Comparison of ENCODE assay signal across 26 mouse cellular contexts in the genomic region with DNA sequence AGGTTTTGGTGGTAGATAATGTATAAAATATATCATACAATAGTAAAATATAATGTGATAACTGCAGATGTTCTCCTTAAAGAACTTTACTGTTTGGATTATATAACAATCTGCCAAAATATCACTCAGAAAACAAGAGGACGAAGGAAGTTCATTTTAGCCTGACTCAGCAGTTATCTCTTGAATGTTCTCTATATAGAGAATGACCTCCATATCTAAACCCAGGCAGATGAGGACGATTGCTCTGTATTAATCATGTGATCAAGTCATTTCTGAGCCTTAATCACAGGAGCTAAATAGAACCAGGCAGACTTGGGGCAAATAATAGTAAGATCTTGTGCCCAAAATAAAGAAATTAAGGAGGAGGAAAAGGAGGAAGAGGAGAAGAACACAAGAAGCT. TPM values are rescaled to one million over a fixed set of nuclear protein-coding genes. Genes with fewer than 3 reads are reported as not detected.
A peak's percentile ranks its signal among the peaks of the same experiment; 100 is the strongest.
DNase-seq lines count a peak whose midpoint lies in the region; ATAC-seq and TF ChIP-seq lines count a peak whose summit lies in the region.
"Had no signal": no experiment of that assay in that cellular context is flagged by ENCODE, and none has a peak within 500 bp of the region (broad histone marks: within the 10 kb centered on the region; RNA-seq: fewer than 3 reads in every experiment).

No protein-coding gene starts in this region.

- H3K27ac ChIP-seq in heart, embryonic 15.5 days: peak overlapping the region; percentile 10
- H3K27ac ChIP-seq in heart, adult 2 months: no peak overlapping the region
- H3K27ac ChIP-seq in CH12.LX (ENCODE audit: insufficient read depth, low read depth): no peak overlapping the region
- peak overlapping the region; percentile 49 for H3K27ac ChIP-seq in bone marrow macrophage, adult 2 months (ENCODE audit: insufficient read depth, low read depth, low read length)
- H3K27ac ChIP-seq in liver, embryonic 15.5 days (replicated peaks): peak overlapping the region; percentile 73
- H3K27ac ChIP-seq: forebrain, embryonic 13.5 days; intestine, embryonic 15.5 days; layer of hippocampus, adult 2 months; midbrain, embryonic 15.5 days; neural tube, embryonic 13.5 days had no signal

- peaks cover 35% of the 10 kb centered on the region for H3K4me1 ChIP-seq in heart, embryonic 15.5 days (replicated peaks)
- H3K4me1 ChIP-seq in heart, adult 2 months (ENCODE audit: control insufficient read depth, insufficient read depth, low read length): peaks cover 12% of the 10 kb centered on the region
- peaks cover 12 to 75% of the 10 kb centered on the region in 2 experiments; a peak in 3 of 4 replicates for H3K4me1 ChIP-seq in CH12.LX (ENCODE audit: control insufficient read depth in 1 of 2, insufficient read depth in 2 of 2)
- H3K4me1 ChIP-seq in bone marrow macrophage, adult 2 months (ENCODE audit: control insufficient read depth, insufficient read depth, low read length): peaks cover 33% of the 10 kb centered on the region
- H3K4me1 ChIP-seq in liver, embryonic 15.5 days (replicated peaks): peaks cover 75% of the 10 kb centered on the region
- H3K4me1 ChIP-seq: intestine, embryonic 15.5 days had no signal

- no peak for TF ChIP-seq EP300 in heart, adult 2 months (IDR thresholded peaks at IDR 0.05; ENCODE audit: insufficient read depth, low read depth, low read length)
- 0 out of 2 replicates have a peak, but pooled peaks have one; percentile 22 for TF ChIP-seq EP300 in CH12.LX (IDR thresholded peaks at IDR 0.05; ENCODE audit: low read length)

- intact Hi-C loops in heart, adult 2 months (cut with DNase I): no loop called here

- H3K9me3 ChIP-seq in heart, embryonic 15.5 days (replicated peaks): no peaks in the 10 kb centered on the region
- H3K9me3 ChIP-seq in CH12.LX (replicated peaks; ENCODE audit: low read length): no peaks in the 10 kb centered on the region
- H3K9me3 ChIP-seq in liver, embryonic 15.5 days (replicated peaks): no peaks in the 10 kb centered on the region
- H3K9me3 ChIP-seq: forebrain, embryonic 13.5 days; intestine, embryonic 15.5 days; megakaryocyte, embryonic 14.5 days; midbrain, embryonic 15.5 days; neural tube, embryonic 13.5 days had no signal

- no peak overlapping the region for H3K9ac ChIP-seq in heart, embryonic 15.5 days
- H3K9ac ChIP-seq in heart, adult 2 months (ENCODE audit: low read depth, low read length): no peak overlapping the region
- H3K9ac ChIP-seq in CH12.LX (ENCODE audit: insufficient read depth, low read depth): no peak overlapping the region
- H3K9ac ChIP-seq in liver, embryonic 15.5 days: no peak overlapping the region
- H3K9ac ChIP-seq: forebrain, embryonic 13.5 days; intestine, embryonic 15.5 days; lung, embryonic 14.5 days; midbrain, embryonic 15.5 days; neural tube, embryonic 13.5 days had no signal

- DNase-seq in heart, adult 2 months: no peak
- DNase-seq in CH12.LX (ENCODE audit: extremely low read depth): no peak
- no peak for DNase-seq in ovary, postnatal 14 days (ENCODE audit: low spot score)
- no peak for DNase-seq in right cerebral cortex, postnatal 4 days
- no peak for DNase-seq in adrenal gland, postnatal 25 days
- DNase-seq: adrenal gland, postnatal 36 days; B cell, adult 2 months; cerebellum, adult 18-20 months; cerebellum, postnatal 25 days; kidney, adult 8-10 months; kidney, postnatal 10 days; lung, embryonic 14.5 days; right cerebral cortex, adult 18-20 months; thymus, adult 18-20 months; thymus, postnatal 4 days had no signal

- no peak for TF ChIP-seq CTCF in heart, adult 2 months (IDR thresholded peaks at IDR 0.05)
- no peak for TF ChIP-seq CTCF in CH12.LX (conservative IDR thresholded peaks at IDR 0.05 in 1 of 2, IDR thresholded peaks at IDR 0.05 in 1 of 2; ENCODE audit: low read depth in 2 of 2, low read length in 2 of 2)
- no peak for TF ChIP-seq CTCF in bone marrow macrophage, adult 2 months (IDR thresholded peaks at IDR 0.05; ENCODE audit: low read depth, low read length)

- no peak overlapping the region for H3K4me3 ChIP-seq in heart, embryonic 15.5 days
- H3K4me3 ChIP-seq in heart, adult 2 months: no peak overlapping the region
- H3K4me3 ChIP-seq in CH12.LX (replicated peaks in 1 of 3; ENCODE audit: low read depth in 2 of 3, low read length in 2 of 3, poor library complexity in 1 of 3): no peak overlapping the region
- H3K4me3 ChIP-seq in bone marrow macrophage, adult 2 months (ENCODE audit: insufficient read depth, low read length): no peak overlapping the region
- no peak overlapping the region for H3K4me3 ChIP-seq in liver, embryonic 15.5 days (replicated peaks)
- H3K4me3 ChIP-seq: forebrain, embryonic 13.5 days; intestine, embryonic 15.5 days; layer of hippocampus, adult 2 months; midbrain, embryonic 15.5 days; myocyte; neural tube, embryonic 13.5 days had no signal

- in situ Hi-C loops in CH12.LX (cut with MboI; ENCODE audit: low pct_ligation_motif_present, low pct_unique_long_range_greater_than_20kb, low sequenced_read_pairs): no loop called here

- TF ChIP-seq RAD21 in CH12.LX (IDR thresholded peaks at IDR 0.05; ENCODE audit: low read depth, low read length): no peak

- no peak for TF ChIP-seq POLR2A in heart, adult 2 months (IDR thresholded peaks at IDR 0.05; ENCODE audit: insufficient read depth, low read depth, low read length)
- no peak for TF ChIP-seq POLR2A in CH12.LX (IDR thresholded peaks at IDR 0.05; ENCODE audit: low read depth, low read length)
- no peak for TF ChIP-seq POLR2A in bone marrow macrophage, adult 2 months (IDR thresholded peaks at IDR 0.05; ENCODE audit: borderline replicate concordance, low read depth, low read length)

- peaks cover 8% of the 10 kb centered on the region for H3K79me2 ChIP-seq in heart, adult 2 months (replicated peaks; ENCODE audit: control insufficient read depth, insufficient read depth, low read length)
- H3K79me2 ChIP-seq in CH12.LX (replicated peaks; ENCODE audit: control insufficient read depth, extremely low read depth, insufficient read depth, poor library complexity, severe bottlenecking): peaks cover 90% of the 10 kb centered on the region

- dilution Hi-C loops in CH12.LX (cut with MboI; ENCODE audit: extremely low pct_ligation_motif_present, extremely low pct_unique_long_range_greater_than_20kb, low sequenced_read_pairs): no loop called here

- 34% methylated on average over 2 of the region's 2 CpGs for WGBS in heart, embryonic 15.5 days
- 12% methylated on average over 2 of the region's 2 CpGs for WGBS in heart, adult 2 months
- WGBS in liver, embryonic 15.5 days (ENCODE audit: insufficient replicate concordance): 21% methylated on average over 2 of the region's 2 CpGs

- H3K4me2 ChIP-seq in heart, embryonic 15.5 days: no peak overlapping the region
- no peak overlapping the region for H3K4me2 ChIP-seq in CH12.LX (ENCODE audit: insufficient read depth, low read depth, poor library complexity, severe bottlenecking)
- H3K4me2 ChIP-seq in liver, embryonic 15.5 days: peak overlapping the region; percentile 30; the same call in 1 of the 2 replicates
- H3K4me2 ChIP-seq: forebrain, embryonic 13.5 days; intestine, embryonic 15.5 days; lung, embryonic 14.5 days; midbrain, embryonic 15.5 days; neural tube, embryonic 13.5 days had no signal

- ATAC-seq in heart, embryonic 15.5 days (replicated peaks; ENCODE audit: insufficient number of reproducible peaks, insufficient read depth, low FRiP score, low read depth): no peak
- no peak for ATAC-seq in liver, embryonic 15.5 days (ENCODE audit: insufficient read depth)
- ATAC-seq: forebrain, embryonic 13.5 days; hindbrain, embryonic 16.5 days; intestine, embryonic 15.5 days; midbrain, embryonic 15.5 days had no signal

- H3K36me3 ChIP-seq in heart, embryonic 15.5 days: no peaks in the 10 kb centered on the region
- H3K36me3 ChIP-seq in heart, adult 2 months (ENCODE audit: control insufficient read depth, insufficient read depth, low read length): peaks cover 11% of the 10 kb centered on the region
- H3K36me3 ChIP-seq in CH12.LX (replicated peaks in 1 of 2; ENCODE audit: control insufficient read depth in 1 of 2, insufficient read depth in 1 of 2, low read length in 1 of 2): peaks cover 13 to 53% of the 10 kb centered on the region in 2 experiments
- H3K36me3 ChIP-seq in liver, embryonic 15.5 days (replicated peaks): peaks cover 27% of the 10 kb centered on the region

- H3K27me3 ChIP-seq in heart, embryonic 15.5 days: no peaks in the 10 kb centered on the region
- H3K27me3 ChIP-seq in heart, adult 2 months (ENCODE audit: control insufficient read depth, insufficient read depth, low read length): no peaks in the 10 kb centered on the region
- H3K27me3 ChIP-seq in CH12.LX (replicated peaks): no peaks in the 10 kb centered on the region
- no peaks in the 10 kb centered on the region for H3K27me3 ChIP-seq in liver, embryonic 15.5 days
- H3K27me3 ChIP-seq: forebrain, embryonic 13.5 days; intestine, embryonic 15.5 days; megakaryocyte, embryonic 14.5 days; midbrain, embryonic 15.5 days; neural tube, embryonic 13.5 days had no signal

TF ChIP-seq in CH12.LX, 34 proteins besides CTCF, POLR2A, EP300 and RAD21:
- TF ChIP-seq MAZ (IDR thresholded peaks at IDR 0.05; ENCODE audit: low read depth, low read length) (no peak), SIN3A (IDR thresholded peaks at IDR 0.05; ENCODE audit: low read length) (0 out of 2 replicates have a peak, but pooled peaks have one; percentile 12), MAFK (IDR thresholded peaks at IDR 0.05; ENCODE audit: insufficient replicate concordance, low read length) (peak; percentile 98)

RNA-seq across cellular contexts. Expression of gene Cdc27, which starts 5.9 kb away (rescaled TPM):
- 25.7 and 28.8 TPM in 2 replicates for polyA plus RNA-seq in heart, embryonic 15.5 days (2015; fragmentation: Nextera tagmentation; extraction: Ambion mirVana)
- total RNA-seq in heart, adult 2 months (2021): 10 to 100 TPM; 23.2 to 24.6 TPM
- polyA plus RNA-seq in heart, adult 2 months (2012; rRNA removed): 4.6 and 10.7 TPM in 2 replicates
- 34.0 and 38.7 TPM in 2 replicates for total RNA-seq in CH12.LX (2012; rRNA removed)
- total RNA-seq in CH12.LX (2014; rRNA removed): 86.8 and 93.5 TPM in 2 replicates
- 68.0 and 71.9 TPM in 2 replicates for polyA plus RNA-seq in CH12.LX (2012; ENCODE audit: insufficient read length, low read depth)
- 23.6 and 25.9 TPM in 2 replicates for polyA plus RNA-seq in bone marrow macrophage, adult 2 months (2012; ENCODE audit: insufficient read depth, insufficient read length, missing spikeins)
- 19.4 and 20.2 TPM in 2 replicates for polyA plus RNA-seq in liver, embryonic 15.5 days (2015; fragmentation: Nextera tagmentation; extraction: Ambion mirVana)
- total RNA-seq in adrenal gland, postnatal 25 days (2021): 54.9 and 68.9 TPM in 2 replicates

RNA-seq across cellular contexts. Expression of gene Myl4, which starts 6.0 kb away (rescaled TPM):
- 1,694 and 1,744 TPM in 2 replicates for polyA plus RNA-seq in heart, embryonic 15.5 days (2015; fragmentation: Nextera tagmentation; extraction: Ambion mirVana)
- total RNA-seq in heart, adult 2 months (2021): 100 to 1,000 TPM; 484 to 619 TPM
- 1,288 and 1,402 TPM in 2 replicates for polyA plus RNA-seq in heart, adult 2 months (2012; rRNA removed)
- 49.6 and 55.9 TPM in 2 replicates for total RNA-seq in CH12.LX (2012; rRNA removed)
- 39.4 and 42.8 TPM in 2 replicates for total RNA-seq in CH12.LX (2014; rRNA removed)
- polyA plus RNA-seq in CH12.LX (2012; ENCODE audit: insufficient read length, low read depth): 83.0 and 93.3 TPM in 2 replicates
- not detected in 2 replicates for polyA plus RNA-seq in bone marrow macrophage, adult 2 months (2012; ENCODE audit: insufficient read depth, insufficient read length, missing spikeins)
- 8.2 and 14.6 TPM in 2 replicates for polyA plus RNA-seq in liver, embryonic 15.5 days (2015; fragmentation: Nextera tagmentation; extraction: Ambion mirVana)
- total RNA-seq in adrenal gland, postnatal 25 days (2021): 2.9 and 3.4 TPM in 2 replicates

Comparison
In these comparisons a context has a peak if more than half of its experiments do, and no peak if none do; other contexts are left out.
1. H3K27ac ChIP-seq: peak in heart, embryonic 15.5 days (single experiment), bone marrow macrophage, adult 2 months (single experiment) and liver, embryonic 15.5 days (single experiment); none in heart, adult 2 months (single experiment) and CH12.LX (single experiment).
2. RNA of gene Myl4, which starts 6.0 kb away (polyA plus RNA-seq): 1,694 to 1,744 TPM in heart, embryonic 15.5 days and 1,288 to 1,402 TPM in heart, adult 2 months; 83.0 to 93.3 TPM in CH12.LX, 8.2 to 14.6 TPM in liver, embryonic 15.5 days and not detected in bone marrow macrophage, adult 2 months; every median in the first group is over 10 times any median in the second.